Mouse (Mus musculus): ENCODE measurements around the gene Pmf1. TPM values are rescaled to one million over a fixed set of nuclear protein-coding genes. Genes with fewer than 3 reads are reported as not detected.

Gene Pmf1
- polyA plus RNA-seq, 1 experiment from 2014 or later = 87.0 TPM

GRCm38 (mm10) chr3:88427342-88427905 is 17.3 kb upstream of the Pmf1 start:
- DNase-seq (ENCODE audit: low spot score) = no peak
- 80% methylated on average over 4 of the region's 4 CpGs for WGBS

GRCm38 (mm10) chr3:88425708-88426420 is 15.7 kb upstream of the Pmf1 start:
- no peaks in the 10 kb centered on the region for H3K9me3 ChIP-seq (ENCODE audit: control insufficient read depth, low read length)
- WGBS = 79% methylated on average over 10 of the region's 10 CpGs
- 0 out of 2 replicates have a peak overlapping the region, but pooled peaks have one; percentile 87 for H3K4me3 ChIP-seq (ENCODE audit: low read depth, low read length)
- H3K27me3 ChIP-seq (replicated peaks; ENCODE audit: control insufficient read depth, insufficient read depth, low read length) = no peaks in the 10 kb centered on the region
- no peak overlapping the region for H3K27ac ChIP-seq (replicated peaks; ENCODE audit: low read depth, low read length)
- peaks cover 5% of the 10 kb centered on the region; the same call in 1 of the 2 replicates for H3K36me3 ChIP-seq (ENCODE audit: control insufficient read depth, insufficient read depth, low read length)
- H3K9ac ChIP-seq (ENCODE audit: low read depth, low read length) = no peak overlapping the region
- peak overlapping the region; percentile 98 for H3K4me2 ChIP-seq (ENCODE audit: low read depth, low read length)
- ATAC-seq (ENCODE audit: low read depth) = no peak
- DNase-seq (ENCODE audit: low spot score) = no peak
- H3K4me1 ChIP-seq (ENCODE audit: control insufficient read depth, insufficient read depth, low read length) = peaks cover 10% of the 10 kb centered on the region

More at GRCm38 (mm10) chr3:88427342-88427905, 17.3 kb upstream of the Pmf1 start:
- Histone ChIP-seq H3K9me3 (ENCODE audit: control insufficient read depth, low read length) (no peaks in the 10 kb centered on the region), H3K4me2 (ENCODE audit: low read depth, low read length) (no peak overlapping the region), H3K36me3 (ENCODE audit: control insufficient read depth, insufficient read depth, low read length) (no peaks in the 10 kb centered on the region), H3K27ac (replicated peaks; ENCODE audit: low read depth, low read length) (no peak overlapping the region), H3K27me3 (replicated peaks; ENCODE audit: control insufficient read depth, insufficient read depth, low read length) (no peaks in the 10 kb centered on the region), H3K4me3 (ENCODE audit: low read depth, low read length) (no peak overlapping the region), H3K4me1 (ENCODE audit: control insufficient read depth, insufficient read depth, low read length) (peaks cover 10% of the 10 kb centered on the region), H3K9ac (ENCODE audit: low read depth, low read length) (no peak overlapping the region)
- no peak for ATAC-seq (ENCODE audit: low read depth)

- Histone ChIP-seq H3K4me1 (ENCODE audit: control insufficient read depth, insufficient read depth, low read length) (peaks cover 10% of the 10 kb centered on the region), H3K36me3 (ENCODE audit: control insufficient read depth, insufficient read depth, low read length) (peaks cover 10% of the 10 kb centered on the region), H3K4me3 (ENCODE audit: low read depth, low read length) (peak overlapping the region; percentile 87), H3K4me2 (ENCODE audit: low read depth, low read length) (peak overlapping the region; percentile 98), H3K27me3 (replicated peaks; ENCODE audit: control insufficient read depth, insufficient read depth, low read length) (no peaks in the 10 kb centered on the region), H3K27ac (replicated peaks; ENCODE audit: low read depth, low read length) (no peak overlapping the region; the same call in 1 of the 2 replicates), H3K9ac (ENCODE audit: low read depth, low read length) (peak overlapping the region; percentile 56), H3K9me3 (ENCODE audit: control insufficient read depth, low read length) (no peaks in the 10 kb centered on the region)
- DNase-seq (ENCODE audit: low spot score) (no peak), ATAC-seq (ENCODE audit: low read depth) (no peak)
- 4% methylated on average over 2 of the region's 2 CpGs for WGBS
These were observed 15.2 kb upstream of the Pmf1 start for GRCm38 (mm10) chr3:88425330-88425689.

GRCm38 (mm10) chr3:88424605-88425329 is 14.6 kb upstream of the Pmf1 start, which contains the start of gene Slc25a44:
Gene Slc25a44, minus strand, starts transcription at chr3:88425139.
- Histone ChIP-seq H3K4me1 (ENCODE audit: control insufficient read depth, insufficient read depth, low read length) (peaks cover 10% of the 10 kb centered on the region), H3K9me3 (ENCODE audit: control insufficient read depth, low read length) (no peaks in the 10 kb centered on the region), H3K27ac (replicated peaks; ENCODE audit: low read depth, low read length) (no peak within 1 kb of the TSS; the same call in 1 of the 2 replicates), H3K27me3 (replicated peaks; ENCODE audit: control insufficient read depth, insufficient read depth, low read length) (no peaks in the 10 kb centered on the region), H3K9ac (ENCODE audit: low read depth, low read length) (peak within 1 kb of the TSS; percentile 74), H3K4me2 (ENCODE audit: low read depth, low read length) (peak within 1 kb of the TSS; percentile 98), H3K4me3 (ENCODE audit: low read depth, low read length) (peak within 1 kb of the TSS; percentile 87), H3K36me3 (ENCODE audit: control insufficient read depth, insufficient read depth, low read length) (peaks cover 16% of the 10 kb centered on the region)
- DNase-seq (ENCODE audit: low spot score) = peak; percentile 99
- ATAC-seq (ENCODE audit: low read depth) = peak; percentile 99
- 1% methylated on average over 35 of the region's 35 CpGs for WGBS

GRCm38 (mm10) chr3:88422020-88422720 is 12.0 kb upstream of the Pmf1 start:
- Histone ChIP-seq H3K27ac (replicated peaks; ENCODE audit: low read depth, low read length) (no peak overlapping the region), H3K4me2 (ENCODE audit: low read depth, low read length) (no peak overlapping the region), H3K4me1 (ENCODE audit: control insufficient read depth, insufficient read depth, low read length) (peaks cover 10% of the 10 kb centered on the region), H3K36me3 (ENCODE audit: control insufficient read depth, insufficient read depth, low read length) (peaks cover 41% of the 10 kb centered on the region), H3K9me3 (ENCODE audit: control insufficient read depth, low read length) (no peaks in the 10 kb centered on the region), H3K9ac (ENCODE audit: low read depth, low read length) (0 out of 2 replicates have a peak overlapping the region, but pooled peaks have one; percentile 31), H3K27me3 (replicated peaks; ENCODE audit: control insufficient read depth, insufficient read depth, low read length) (no peaks in the 10 kb centered on the region), H3K4me3 (ENCODE audit: low read depth, low read length) (no peak overlapping the region)
- WGBS = 44% methylated on average over 9 of the region's 9 CpGs
- ATAC-seq (ENCODE audit: low read depth) = no peak
- no peak for DNase-seq (ENCODE audit: low spot score)

- H3K9me3 ChIP-seq (ENCODE audit: control insufficient read depth, low read length) = no peaks in the 10 kb centered on the region
- H3K9ac ChIP-seq (ENCODE audit: low read depth, low read length) = no peak overlapping the region
- peaks cover 10% of the 10 kb centered on the region for H3K4me1 ChIP-seq (ENCODE audit: control insufficient read depth, insufficient read depth, low read length)
- no peaks in the 10 kb centered on the region for H3K27me3 ChIP-seq (replicated peaks; ENCODE audit: control insufficient read depth, insufficient read depth, low read length)
- DNase-seq (ENCODE audit: low spot score) (no peak), ATAC-seq (ENCODE audit: low read depth) (no peak)
- peaks cover 55% of the 10 kb centered on the region for H3K36me3 ChIP-seq (ENCODE audit: control insufficient read depth, insufficient read depth, low read length)
- 97% methylated on average over 19 of the region's 19 CpGs for WGBS
- H3K4me2 ChIP-seq (ENCODE audit: low read depth, low read length) = no peak overlapping the region
- no peak overlapping the region for H3K27ac ChIP-seq (replicated peaks; ENCODE audit: low read depth, low read length)
- H3K4me3 ChIP-seq (ENCODE audit: low read depth, low read length) = no peak overlapping the region
These were observed 10.6 kb upstream of the Pmf1 start for GRCm38 (mm10) chr3:88420771-88421170.

GRCm38 (mm10) chr3:88418016-88418415 is 7.9 kb upstream of the Pmf1 start:
- no peak for ATAC-seq (ENCODE audit: low read depth)
- no peak overlapping the region for H3K4me2 ChIP-seq (ENCODE audit: low read depth, low read length)
- H3K36me3 ChIP-seq (ENCODE audit: control insufficient read depth, insufficient read depth, low read length) = peaks cover 77% of the 10 kb centered on the region
- 81% methylated on average over 6 of the region's 6 CpGs for WGBS
- no peak overlapping the region for H3K4me3 ChIP-seq (ENCODE audit: low read depth, low read length)
- H3K9ac ChIP-seq (ENCODE audit: low read depth, low read length) = no peak overlapping the region
- H3K27ac ChIP-seq (replicated peaks; ENCODE audit: low read depth, low read length) = no peak overlapping the region
- no peaks in the 10 kb centered on the region for H3K27me3 ChIP-seq (replicated peaks; ENCODE audit: control insufficient read depth, insufficient read depth, low read length)
- H3K4me1 ChIP-seq (ENCODE audit: control insufficient read depth, insufficient read depth, low read length) = no peaks in the 10 kb centered on the region
- H3K9me3 ChIP-seq (ENCODE audit: control insufficient read depth, low read length) = no peaks in the 10 kb centered on the region
- no peak for DNase-seq (ENCODE audit: low spot score)

- Histone ChIP-seq H3K9ac (ENCODE audit: low read depth, low read length) (no peak overlapping the region), H3K4me1 (ENCODE audit: control insufficient read depth, insufficient read depth, low read length) (peaks cover 3% of the 10 kb centered on the region), H3K9me3 (ENCODE audit: control insufficient read depth, low read length) (no peaks in the 10 kb centered on the region), H3K36me3 (ENCODE audit: control insufficient read depth, insufficient read depth, low read length) (peaks cover 89% of the 10 kb centered on the region), H3K27ac (replicated peaks; ENCODE audit: low read depth, low read length) (no peak overlapping the region), H3K4me2 (ENCODE audit: low read depth, low read length) (no peak overlapping the region), H3K27me3 (replicated peaks; ENCODE audit: control insufficient read depth, insufficient read depth, low read length) (no peaks in the 10 kb centered on the region), H3K4me3 (ENCODE audit: low read depth, low read length) (no peak overlapping the region)
- no peak for ATAC-seq (ENCODE audit: low read depth)
- no peak for DNase-seq (ENCODE audit: low spot score)
- WGBS = 82% methylated on average over 4 of the region's 4 CpGs
These were observed 5.5 kb upstream of the Pmf1 start for GRCm38 (mm10) chr3:88415668-88416067.

All from embryonic facial prominence, embryonic 14.5 days (tissue).